Mouse (Mus musculus) retina, postnatal 1 day (tissue): Measurements from ENCODE around the gene Ankrd9.

Experiments
- DNase-seq: peaks from one replicate; pipeline ENCODE4 v3.0.0-alpha.2; 2012

The Ankrd9 gene

GRCm38 (mm10) chr12:110989409-110989808, 10.6 kb upstream of the Ankrd9 start:
- no peak for DNase-seq

- DNase-seq, result no peak
Measured at GRCm38 (mm10) chr12:110986536-110987425, 7.9 kb upstream of the Ankrd9 start.

- no peak for DNase-seq
Measured at GRCm38 (mm10) chr12:110985141-110985540, 6.3 kb upstream of the Ankrd9 start.

GRCm38 (mm10) chr12:110984598-110984997, 5.8 kb upstream of the Ankrd9 start:
- DNase-seq, result no peak

- no peak for DNase-seq
Measured at GRCm38 (mm10) chr12:110983714-110984113, 4.9 kb upstream of the Ankrd9 start.

GRCm38 (mm10) chr12:110983083-110983482, 4.2 kb upstream of the Ankrd9 start:
- DNase-seq, result no peak

- no peak for DNase-seq
Measured at GRCm38 (mm10) chr12:110981736-110982135, 2.9 kb upstream of the Ankrd9 start.

GRCm38 (mm10) chr12:110979808-110980207, 968 bp upstream of the Ankrd9 start:
- no peak for DNase-seq

GRCm38 (mm10) chr12:110977896-110978606, 789 bp downstream of the Ankrd9 start:
- DNase-seq, result no peak

GRCm38 (mm10) chr12:110977345-110977733, 1.5 kb downstream of the Ankrd9 start:
- DNase-seq, result no peak

GRCm38 (mm10) chr12:110976589-110977344, 2.1 kb downstream of the Ankrd9 start:
- DNase-seq, result no peak

- no peak for DNase-seq
Measured at GRCm38 (mm10) chr12:110975838-110976468, 2.9 kb downstream of the Ankrd9 start.

- no peak for DNase-seq
Measured at GRCm38 (mm10) chr12:110975385-110975784, 3.5 kb downstream of the Ankrd9 start.

- DNase-seq, result no peak
Measured at GRCm38 (mm10) chr12:110974726-110975125, 4.1 kb downstream of the Ankrd9 start.

GRCm38 (mm10) chr12:110974295-110974694, 4.5 kb downstream of the Ankrd9 start:
- no peak for DNase-seq

GRCm38 (mm10) chr12:110973829-110974228, 5.0 kb downstream of the Ankrd9 start:
- no peak for DNase-seq

- DNase-seq, result no peak
Measured at GRCm38 (mm10) chr12:110971972-110972371, 6.9 kb downstream of the Ankrd9 start.

GRCm38 (mm10) chr12:110970408-110970807, 8.4 kb downstream of the Ankrd9 start:
- DNase-seq, result no peak

GRCm38 (mm10) chr12:110967146-110967545, 11.7 kb downstream of the Ankrd9 start:
- DNase-seq, result no peak

- DNase-seq, result no peak
Measured at GRCm38 (mm10) chr12:110966079-110966478, 12.8 kb downstream of the Ankrd9 start.

- no peak for DNase-seq
Measured at GRCm38 (mm10) chr12:110965500-110965899, 13.3 kb downstream of the Ankrd9 start.

GRCm38 (mm10) chr12:110961973-110962372, 16.9 kb downstream of the Ankrd9 start:
- DNase-seq, result no peak
